Mouse (Mus musculus): ENCODE results near the gene Tlr6. TPM values are rescaled to one million over a fixed set of nuclear protein-coding genes. Genes with fewer than 3 reads are reported as not detected.

The Tlr6 gene
- total RNA-seq, 2 experiments from 2014 or later = 1.1 to 2.1 TPM

GRCm38 (mm10) chr5:64951486-64951885, 8.4 kb downstream of the Tlr6 start:
- ATAC-seq (replicated peaks; ENCODE audit: low FRiP score, poor library complexity, severe bottlenecking) = no peak

- ATAC-seq (replicated peaks; ENCODE audit: low FRiP score, poor library complexity, severe bottlenecking) = no peak
These were observed 27.1 kb downstream of the Tlr6 start for GRCm38 (mm10) chr5:64932775-64933174.

DNA sequence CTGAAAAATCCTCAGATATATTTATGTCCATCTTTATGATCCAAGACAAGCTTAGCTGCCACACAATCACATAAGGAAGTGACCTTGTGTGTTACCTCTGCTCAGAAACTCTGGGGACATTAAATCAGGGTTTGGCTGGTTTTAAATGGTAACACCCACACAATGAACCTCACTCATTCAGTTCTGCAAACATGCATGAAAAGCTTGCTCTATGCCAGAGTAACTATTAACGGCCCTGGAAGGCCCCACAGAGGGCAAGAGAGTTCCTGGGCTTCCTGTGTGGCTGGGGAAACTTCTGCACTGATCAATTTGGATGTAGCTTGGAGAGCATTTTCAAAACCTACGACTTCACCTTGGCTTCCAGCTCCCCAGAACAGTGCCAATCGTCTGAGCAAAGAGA, 27.7 kb downstream of the Tlr6 start:
- no peak for ATAC-seq (replicated peaks; ENCODE audit: low FRiP score, poor library complexity, severe bottlenecking)

DNA sequence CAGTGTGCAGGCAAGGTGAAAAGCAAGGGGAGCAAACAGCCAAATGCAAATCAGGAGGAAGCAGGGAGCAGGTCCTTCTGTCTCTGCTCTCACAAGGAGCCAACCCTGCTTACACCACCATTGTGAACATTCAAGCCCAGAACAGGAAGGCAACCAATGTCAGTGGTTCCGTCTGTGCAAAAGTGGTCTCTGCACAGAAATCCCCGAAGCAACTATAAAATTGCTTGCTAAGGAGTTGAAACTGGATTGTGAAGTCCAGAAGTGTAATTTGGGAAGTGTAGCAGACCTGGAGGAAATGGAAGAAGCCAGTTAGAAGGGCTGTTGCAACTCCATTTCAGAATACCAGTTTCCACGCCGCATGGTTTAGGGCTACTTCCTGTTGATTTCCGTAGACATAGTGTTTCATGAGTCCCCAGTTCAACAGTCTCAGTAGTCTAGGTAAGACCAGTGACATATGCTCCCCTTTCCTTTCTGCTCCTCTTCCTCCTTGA, 37.0 kb downstream of the Tlr6 start:
- no peak for ATAC-seq (replicated peaks; ENCODE audit: low FRiP score, poor library complexity, severe bottlenecking)

- ATAC-seq (replicated peaks; ENCODE audit: low FRiP score, poor library complexity, severe bottlenecking) = no peak
These were observed 41.0 kb downstream of the Tlr6 start for GRCm38 (mm10) chr5:64918616-64919597.

- no peak for ATAC-seq (replicated peaks; ENCODE audit: low FRiP score, poor library complexity, severe bottlenecking)
These were observed 42.2 kb downstream of the Tlr6 start for GRCm38 (mm10) chr5:64917721-64918120.

GRCm38 (mm10) chr5:64917161-64917560, 42.7 kb downstream of the Tlr6 start:
- no peak for ATAC-seq (replicated peaks; ENCODE audit: low FRiP score, poor library complexity, severe bottlenecking)

- no peak for ATAC-seq (replicated peaks; ENCODE audit: low FRiP score, poor library complexity, severe bottlenecking)
These were observed 51.2 kb downstream of the Tlr6 start for GRCm38 (mm10) chr5:64908585-64909284.

DNA sequence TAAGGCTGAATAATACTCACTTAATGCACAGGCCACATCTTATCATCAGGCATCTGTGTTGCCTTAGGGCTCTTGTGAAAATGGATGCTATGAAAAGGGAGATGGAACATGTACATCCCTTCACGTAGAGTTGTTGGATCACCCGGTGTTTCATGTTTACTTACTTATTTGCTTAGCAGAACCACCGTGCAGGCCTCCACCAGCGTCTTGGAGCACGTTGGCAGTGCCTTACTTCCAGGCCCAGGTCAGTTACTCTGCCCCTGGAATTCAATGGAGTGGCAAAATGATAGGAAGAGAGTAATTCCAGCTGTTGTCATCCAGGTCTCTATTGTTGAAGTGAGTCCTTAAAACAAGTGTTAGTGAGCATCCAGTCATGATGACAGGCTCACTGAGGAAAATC, 52.0 kb downstream of the Tlr6 start:
- no peak for ATAC-seq (replicated peaks; ENCODE audit: low FRiP score, poor library complexity, severe bottlenecking)

DNA sequence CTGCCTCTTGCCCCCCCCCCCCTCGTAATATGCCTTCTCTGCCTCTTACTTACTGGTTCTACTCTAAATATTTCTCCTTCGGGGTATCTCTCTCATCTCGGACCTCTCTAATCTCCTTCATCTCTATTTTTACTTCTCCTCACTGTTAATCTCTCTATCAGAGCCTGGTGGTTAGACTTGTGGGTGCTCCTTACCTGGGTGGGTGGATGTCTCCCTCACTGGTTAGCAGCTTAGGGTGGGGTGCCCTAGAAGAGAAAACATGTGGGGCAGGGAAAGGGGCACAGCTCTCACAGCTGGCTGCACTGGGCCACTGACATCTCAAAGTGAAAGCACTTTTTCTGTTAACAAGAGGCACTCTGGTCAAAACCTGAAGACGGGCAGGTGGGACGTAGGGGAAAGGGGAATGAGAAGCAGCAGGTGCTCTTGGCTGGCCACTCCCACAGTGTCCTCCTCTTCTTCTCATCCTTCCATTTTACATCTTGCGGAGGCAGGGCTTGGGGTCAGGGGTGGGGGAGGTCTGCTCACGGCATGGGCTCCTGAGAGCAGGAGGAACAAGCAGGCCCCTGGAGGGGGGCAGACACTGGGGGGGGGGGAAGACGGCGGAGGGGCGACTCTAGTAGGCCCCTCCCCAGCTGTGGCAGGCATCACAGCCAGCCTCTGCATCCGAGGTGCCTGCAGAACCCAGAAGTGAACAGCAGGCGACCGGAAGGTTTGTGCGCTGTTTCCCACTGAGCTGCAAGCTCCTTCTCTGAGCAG, 54.2 kb downstream of the Tlr6 start:
- ATAC-seq (replicated peaks; ENCODE audit: low FRiP score, poor library complexity, severe bottlenecking) = no peak

Other genes starting within 250 kb of the Tlr6 start
- 207 and 277 TPM in 2 replicates for gene Klf3, start 156.7 kb downstream of the Tlr6 start, total RNA-seq (2015; ENCODE audit: low replicate concordance)
- gene Klf3, start 156.7 kb downstream of the Tlr6 start, total RNA-seq (2017; ENCODE audit: low replicate concordance) = 170 and 195 TPM in 2 replicates
- gene Tlr1, start 26.5 kb downstream of the Tlr6 start, total RNA-seq (2015; ENCODE audit: low replicate concordance) = 0.19 and 2.9 TPM in 2 replicates
- gene Tlr1, start 26.5 kb downstream of the Tlr6 start, total RNA-seq (2017; ENCODE audit: low replicate concordance) = 1.4 and 1.9 TPM in 2 replicates
- 0.77 and 1.3 TPM in 2 replicates for gene Fam114a1, start 10.0 kb upstream of the Tlr6 start, total RNA-seq (2015; ENCODE audit: low replicate concordance)
- 0.34 and 2.8 TPM in 2 replicates for gene Fam114a1, start 10.0 kb upstream of the Tlr6 start, total RNA-seq (2017; ENCODE audit: low replicate concordance)
- 1.7 and 2.5 TPM in 2 replicates for gene Tmem156, start 132.0 kb upstream of the Tlr6 start, total RNA-seq (2015; ENCODE audit: low replicate concordance)
- gene Tmem156, start 132.0 kb upstream of the Tlr6 start, total RNA-seq (2017; ENCODE audit: low replicate concordance) = 3.6 and 5.3 TPM in 2 replicates
- 13.6 and 31.1 TPM in 2 replicates for gene Klhl5, start 147.4 kb upstream of the Tlr6 start, total RNA-seq (2015; ENCODE audit: low replicate concordance)
- gene Klhl5, start 147.4 kb upstream of the Tlr6 start, total RNA-seq (2017; ENCODE audit: low replicate concordance) = 12.9 and 14.5 TPM in 2 replicates
- gene Wdr19, start 239.6 kb upstream of the Tlr6 start, total RNA-seq (2015; ENCODE audit: low replicate concordance) = 0.58 and 0.63 TPM in 2 replicates
- gene Wdr19, start 239.6 kb upstream of the Tlr6 start, total RNA-seq (2017; ENCODE audit: low replicate concordance) = 0.42 and 1.2 TPM in 2 replicates

All from erythroblast, adult 5-6 weeks (primary cell).